Mouse (Mus musculus) liver, postnatal 0 days (tissue): ENCODE results near the gene Mrs2.

ENCODE experiments used
- CTCF ChIP-seq: sonication (generic); IDR thresholded peaks from 2 replicates; pipeline ENCODE4 v1.5.1; 2016; ENCODE audit warnings: antibody characterized with exemption, low read depth
- EP300 ChIP-seq: IDR thresholded peaks from 2 replicates; pipeline ENCODE4 v1.6.1; 2016; ENCODE audit warnings: antibody characterized with exemption, low read depth, mild to moderate bottlenecking

GRCm38 (mm10) chr13:24993160-24993559 is 27.0 kb downstream of the Mrs2 start:
- TF ChIP-seq EP300: no peak
- no peak for TF ChIP-seq CTCF
